Mouse (Mus musculus) urinary bladder, adult 18-20 months (tissue): ENCODE results near the gene Naaladl2.

Source experiments
- DNase-seq, 2 experiments: peaks; one replicate each; pipeline ENCODE4 v3.0.0; 2022; ENCODE audit warnings: low spot score in 2 of 2, mixed read lengths in 2 of 2

Naaladl2 gene

DNA sequence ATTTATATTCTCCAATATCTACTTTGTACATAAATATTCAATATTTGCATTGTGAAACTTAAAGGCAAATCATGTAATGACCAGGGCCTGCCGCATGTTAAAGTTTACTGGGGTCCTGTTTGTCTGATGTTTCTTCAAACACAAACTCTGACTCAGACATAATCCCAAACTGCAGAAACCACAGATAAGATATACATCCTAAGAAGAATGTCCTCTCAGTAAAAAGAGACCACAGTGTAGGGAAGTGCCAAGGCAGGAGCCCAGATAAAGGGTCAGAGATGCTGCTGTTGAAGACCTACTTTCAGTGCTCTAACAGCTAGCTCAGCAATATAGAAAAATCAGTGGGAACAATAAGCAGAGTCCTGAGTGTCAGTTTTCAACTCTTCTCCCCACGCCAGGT is 201.9 kb downstream of the Naaladl2 start:
- no peak for DNase-seq

- no peak for DNase-seq
Measured at GRCm38 (mm10) chr3:24938507-24939182, 205.4 kb downstream of the Naaladl2 start.

DNA sequence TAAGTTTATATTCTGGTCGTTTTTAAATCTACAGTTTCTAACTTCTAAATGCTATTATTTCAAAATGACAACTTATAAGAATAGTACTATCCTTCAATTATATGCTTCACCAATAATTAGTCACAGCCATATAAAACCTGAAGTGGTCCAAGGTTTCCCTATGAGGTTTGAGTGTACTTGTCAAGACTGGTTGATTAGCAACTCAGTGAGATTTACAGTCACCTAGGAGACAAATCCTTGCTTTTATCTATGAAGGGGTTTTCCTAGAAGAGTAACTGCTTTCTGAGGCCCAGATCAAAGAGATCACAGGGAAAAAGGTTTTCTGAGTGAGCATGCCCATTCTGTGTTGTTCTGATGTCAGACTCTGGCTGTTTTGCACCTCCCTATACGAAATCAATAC is 222.2 kb downstream of the Naaladl2 start:
- no peak for DNase-seq

DNA sequence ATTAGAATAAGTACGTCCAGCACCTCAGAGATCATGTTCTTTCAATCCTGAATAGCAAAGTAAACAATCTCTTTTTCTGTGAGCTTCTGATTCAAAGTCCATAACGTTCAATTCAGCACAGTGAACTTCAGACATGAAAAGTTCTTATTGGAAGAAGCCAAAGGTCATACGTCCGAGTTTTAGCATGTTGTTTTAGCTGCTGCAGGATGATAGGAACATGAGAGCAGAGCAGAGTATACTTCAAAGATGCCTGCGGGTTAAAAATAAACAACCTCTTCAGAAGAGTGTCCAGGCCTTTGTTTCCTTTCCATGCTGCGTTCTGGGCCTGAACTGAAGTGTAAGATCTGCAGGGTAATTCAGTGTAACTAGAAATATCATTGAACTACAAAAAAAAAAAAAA is 222.7 kb downstream of the Naaladl2 start:
- DNase-seq = no peak

- DNase-seq = no peak
Measured at GRCm38 (mm10) chr3:24905425-24905960, 238.6 kb downstream of the Naaladl2 start.

DNA sequence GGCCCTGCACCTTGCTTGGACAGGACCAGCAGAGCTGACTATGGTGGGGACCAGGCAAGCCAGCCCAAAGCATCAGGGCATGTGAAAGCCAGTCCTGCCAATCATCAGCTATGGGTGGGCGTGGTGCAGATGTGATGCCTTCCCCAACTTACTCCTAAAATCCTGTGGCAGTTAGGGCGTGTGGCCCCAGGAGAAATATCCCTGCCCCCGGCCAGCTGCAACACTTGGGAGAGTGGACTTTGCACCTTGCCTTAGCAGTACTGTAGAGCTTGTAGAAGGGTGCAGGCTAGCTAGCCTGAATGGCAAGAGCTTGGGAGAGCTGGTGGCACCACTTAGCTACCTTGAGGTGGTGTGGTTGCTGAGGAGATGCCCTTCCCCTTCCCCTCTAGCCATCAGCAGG is 255.3 kb downstream of the Naaladl2 start:
- no peak for DNase-seq

DNA sequence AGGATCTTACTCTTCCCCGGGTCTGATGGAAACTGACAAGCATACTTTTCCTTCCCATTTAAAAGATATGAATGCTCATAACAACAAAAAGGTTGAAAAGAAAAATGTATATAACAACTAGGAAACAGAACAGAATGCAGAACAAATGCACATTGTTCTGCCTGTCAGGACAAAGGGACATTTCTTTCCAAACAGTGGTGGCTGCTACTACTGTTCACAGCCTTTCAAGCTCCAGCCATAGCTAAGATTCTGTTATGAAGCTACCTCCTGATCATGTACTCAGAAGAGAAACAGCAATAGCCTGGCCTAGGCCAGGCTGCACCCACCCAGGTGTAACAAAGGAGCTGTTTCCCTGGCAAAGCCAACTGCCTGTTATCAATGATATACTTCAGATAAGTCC is 271.8 kb downstream of the Naaladl2 start:
- no peak for DNase-seq

DNA sequence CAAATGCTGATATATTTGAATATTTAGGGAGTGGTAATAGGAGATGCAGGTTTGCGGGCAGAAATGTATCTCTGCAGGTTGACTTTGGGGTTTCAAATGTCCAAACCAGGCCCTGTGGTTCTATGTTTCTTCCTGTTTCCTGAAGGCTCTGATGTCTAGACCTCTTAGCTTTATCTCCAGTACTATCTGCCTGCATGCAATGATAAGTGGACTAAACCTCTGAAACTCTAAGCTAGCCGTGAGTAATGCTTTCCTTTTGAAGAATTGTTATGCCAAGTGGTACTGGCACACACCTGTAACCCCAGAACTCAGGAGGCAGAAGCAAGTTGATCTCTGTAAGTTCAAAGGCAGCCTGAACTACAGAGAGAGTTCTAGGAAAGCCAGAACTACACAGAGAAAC is 291.1 kb downstream of the Naaladl2 start:
- no peak for DNase-seq

DNA sequence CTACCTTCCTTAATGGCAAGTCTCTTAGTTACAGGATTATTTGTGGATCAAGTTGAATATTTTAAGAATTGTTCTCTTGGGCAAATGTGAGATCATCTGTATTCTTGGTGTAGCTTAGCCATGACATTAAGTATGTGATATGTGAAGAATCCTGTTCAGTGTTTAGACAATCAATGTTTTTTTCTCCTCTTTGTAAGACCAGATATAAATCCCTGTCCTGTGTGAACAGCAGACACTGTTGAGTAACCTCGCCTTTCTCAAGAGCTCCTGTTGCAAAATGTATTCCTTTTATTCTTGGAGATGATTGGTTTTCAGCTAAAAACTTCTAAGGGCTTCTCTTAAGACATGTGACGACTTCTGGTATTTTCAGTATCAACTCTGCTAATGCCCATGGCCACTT is 347.3 kb downstream of the Naaladl2 start:
- no peak for DNase-seq

DNA sequence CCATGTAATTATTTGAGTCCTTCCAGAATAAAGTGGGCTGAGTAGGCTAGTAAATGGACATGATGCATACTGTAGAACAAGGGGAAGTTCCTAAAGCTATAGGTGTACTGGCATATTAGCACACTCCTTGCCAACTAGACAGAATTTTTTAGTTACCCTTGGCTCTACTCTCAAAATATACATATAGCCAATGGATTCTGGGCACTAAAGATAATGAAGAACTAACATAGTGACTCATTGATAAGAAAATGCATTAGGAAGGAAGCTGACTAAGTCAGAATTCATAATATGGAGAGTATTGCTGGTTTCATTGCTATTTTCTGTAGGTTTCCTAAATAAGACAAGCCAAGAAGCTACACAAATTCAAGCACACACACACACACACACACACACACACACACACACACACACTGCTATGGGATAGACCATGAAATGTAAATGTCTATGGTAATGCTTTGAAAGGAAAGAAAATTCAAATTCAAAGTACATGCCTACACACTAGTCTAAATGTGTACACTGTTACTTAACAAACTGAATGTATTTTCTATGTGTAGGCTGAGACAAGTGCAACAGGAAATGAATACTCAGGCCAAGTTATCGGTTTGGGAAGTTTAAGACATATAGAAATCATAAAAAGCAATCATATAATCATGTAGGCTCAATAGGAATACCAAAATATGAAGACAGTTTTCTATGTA is 356.5 kb downstream of the Naaladl2 start:
- no peak for DNase-seq

DNA sequence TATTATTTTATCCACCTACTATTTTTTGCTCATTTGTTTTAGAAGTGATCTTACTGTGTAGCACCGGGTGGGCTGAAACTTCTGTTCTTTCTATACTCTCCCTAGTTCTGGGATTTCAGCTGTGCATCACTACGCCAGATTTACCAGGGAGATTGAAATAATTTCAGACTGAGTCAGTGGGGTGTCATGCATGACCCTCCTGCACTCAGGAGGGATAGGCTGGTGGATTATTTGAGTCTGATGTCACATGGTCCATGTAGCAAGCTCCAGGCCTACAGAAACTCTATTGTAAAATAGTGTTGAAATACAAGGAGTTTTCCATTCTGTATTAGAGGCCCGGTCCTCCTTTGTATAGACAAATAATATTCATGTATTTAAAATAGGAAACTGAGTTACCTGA is 360.0 kb downstream of the Naaladl2 start:
- DNase-seq = no peak

- DNase-seq = peak; percentile 20 to 30
Measured at GRCm38 (mm10) chr3:24783462-24783829, 360.6 kb downstream of the Naaladl2 start.

- peak; percentile 7 to 42 for DNase-seq
Measured at GRCm38 (mm10) chr3:24782784-24783461, 361.1 kb downstream of the Naaladl2 start.

DNA sequence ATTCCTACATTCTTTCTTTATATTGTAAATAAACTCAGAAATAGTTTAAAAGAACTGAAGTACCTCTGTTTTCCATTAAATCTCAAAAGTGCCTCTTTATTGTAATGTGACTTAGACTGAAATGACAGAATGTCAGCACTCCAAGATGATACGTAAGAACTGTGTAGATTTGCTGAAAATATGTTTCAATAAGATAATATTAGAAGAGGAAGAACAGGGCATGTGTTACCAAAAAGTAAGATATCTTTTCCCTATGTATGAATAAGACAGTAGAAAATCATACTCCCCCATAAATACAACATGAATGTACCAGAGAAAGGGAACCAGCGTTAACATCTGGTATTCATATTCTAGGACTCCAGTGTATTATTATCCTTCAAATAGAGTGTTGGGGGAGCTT is 362.4 kb downstream of the Naaladl2 start:
- no peak for DNase-seq

DNA sequence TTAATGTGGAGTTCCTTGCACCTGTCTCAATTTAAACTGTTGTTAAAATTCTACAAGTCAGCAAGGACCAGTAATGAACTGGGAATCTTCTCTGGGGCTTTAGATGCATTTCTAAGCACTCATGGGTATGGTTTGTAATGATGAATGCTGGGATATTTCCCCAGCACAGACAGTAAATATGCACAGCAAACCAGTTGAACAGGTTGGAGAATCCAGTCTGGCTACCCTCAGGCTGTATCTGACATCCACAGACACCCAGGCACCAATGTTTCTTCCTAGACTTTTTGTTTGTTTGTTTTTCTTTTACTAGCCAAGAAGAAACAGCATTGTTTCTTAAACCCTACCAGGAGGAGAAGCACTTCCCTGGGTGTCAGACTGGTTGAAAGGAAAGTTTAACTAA is 365.6 kb downstream of the Naaladl2 start:
- peak in 1 of 2 experiments; percentile 42 for DNase-seq

GRCm38 (mm10) chr3:24749055-24749454 is 395.0 kb downstream of the Naaladl2 start:
- no peak for DNase-seq

DNA sequence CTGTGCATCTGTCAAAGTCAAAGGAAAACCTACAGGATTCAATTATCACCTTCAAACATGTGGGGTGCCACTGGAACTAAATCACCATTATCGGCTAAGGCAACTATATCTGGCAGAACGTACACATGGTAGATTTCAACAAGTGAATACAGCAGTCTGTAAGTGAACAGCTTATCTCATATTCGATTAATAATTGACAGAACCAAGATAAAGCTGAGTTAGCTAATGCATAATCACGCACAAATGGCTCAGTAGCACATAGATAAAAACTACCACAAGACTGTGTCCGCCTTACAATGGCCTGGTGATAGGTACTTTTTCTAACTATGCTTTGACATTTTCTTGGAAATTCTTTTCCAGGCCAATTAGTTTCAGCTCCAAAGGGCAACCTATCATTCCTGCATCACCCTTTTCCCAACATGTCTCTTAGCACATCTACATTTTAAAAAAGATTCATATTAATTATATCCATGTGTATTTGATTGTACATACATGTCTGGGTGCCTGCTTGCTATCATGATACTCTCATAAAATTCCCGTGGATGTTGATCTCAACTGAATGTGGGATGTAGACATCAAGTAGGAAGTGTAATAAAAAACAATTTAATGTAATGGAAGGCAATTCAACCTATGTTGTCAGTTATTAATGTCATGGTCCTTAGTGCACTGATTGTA is 396.7 kb downstream of the Naaladl2 start:
- DNase-seq = no peak

DNA sequence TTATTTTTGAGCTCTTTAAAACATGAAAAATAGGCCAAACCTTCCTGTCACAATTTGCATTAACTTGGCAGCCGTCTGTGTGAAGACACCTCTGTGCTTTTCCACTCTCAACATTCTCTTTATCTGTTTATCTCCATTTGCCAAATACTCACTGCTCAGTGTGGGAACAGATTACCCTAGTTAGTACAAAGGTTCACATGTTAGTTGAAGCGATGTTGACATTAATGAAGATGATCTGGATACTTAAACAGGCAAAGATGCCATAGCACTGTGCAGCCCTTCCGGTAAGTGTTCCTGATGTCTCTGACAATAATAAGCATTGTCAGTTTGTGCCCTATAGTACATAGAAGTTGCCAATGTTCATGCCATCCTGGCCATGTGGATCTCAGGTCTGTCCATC is 400.1 kb downstream of the Naaladl2 start:
- DNase-seq = no peak

- no peak for DNase-seq
Measured at GRCm38 (mm10) chr3:24719181-24719749, 424.8 kb downstream of the Naaladl2 start.

- no peak for DNase-seq
Measured at GRCm38 (mm10) chr3:24714770-24715169, 429.3 kb downstream of the Naaladl2 start.

DNA sequence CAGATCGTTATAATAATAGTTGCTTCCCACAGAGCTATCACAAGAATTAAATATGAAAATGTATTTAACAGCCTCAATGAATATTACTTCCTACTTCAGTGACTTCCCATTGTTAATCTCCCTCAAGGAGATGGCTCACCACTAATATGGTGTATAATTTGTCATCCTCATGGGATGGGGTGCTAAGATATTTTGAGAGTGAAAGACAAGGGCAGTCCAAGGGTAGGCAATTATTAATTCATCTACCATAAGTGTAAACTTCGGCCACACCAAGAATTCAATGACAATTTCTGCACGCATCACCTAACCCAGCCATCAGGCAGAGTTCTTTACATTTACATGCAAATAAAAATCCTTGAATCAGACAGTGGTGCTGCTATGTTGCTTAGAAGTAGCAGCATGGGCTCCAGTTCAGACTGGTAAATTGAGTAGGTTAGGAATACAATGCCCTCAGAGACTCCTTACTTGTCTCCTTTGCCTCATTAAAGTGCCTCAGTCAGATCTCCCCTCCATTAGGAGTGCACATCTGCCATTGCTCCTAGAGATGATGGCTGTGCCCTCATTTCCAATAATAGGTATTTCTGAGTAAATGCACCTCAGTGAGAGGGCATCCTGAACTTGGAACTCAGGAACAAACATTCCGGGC is 438.2 kb downstream of the Naaladl2 start:
- no peak for DNase-seq
